ENCODE assay signal across 14 mouse cellular contexts in genomic region chr2:170009729-170010128, GRCm38 (mm10).
DNase-seq lines count a peak whose midpoint lies in the region; ATAC-seq and TF ChIP-seq lines count a peak whose summit lies in the region.
"Had no signal": no experiment of that assay in that cellular context is flagged by ENCODE, and none has a peak within 500 bp of the region (broad histone marks: within the 10 kb centered on the region; RNA-seq: fewer than 3 reads in every experiment).

No protein-coding gene starts in this region.

- WGBS in stomach, embryonic 15.5 days, result 66% methylated on average over 11 of the region's 11 CpGs
- 63% methylated on average over 11 of the region's 11 CpGs for WGBS in stomach, postnatal 0 days
- 8% methylated on average over 11 of the region's 11 CpGs for WGBS in forebrain, embryonic 16.5 days
- WGBS in midbrain, embryonic 11.5 days, result 35% methylated on average over 11 of the region's 11 CpGs

- H3K27me3 ChIP-seq in stomach, embryonic 15.5 days (replicated peaks), result no peaks in the 10 kb centered on the region
- H3K27me3 ChIP-seq in stomach, postnatal 0 days (ENCODE audit: control insufficient read depth, insufficient read depth, low read length), result no peaks in the 10 kb centered on the region
- H3K27me3 ChIP-seq in forebrain, embryonic 16.5 days (replicated peaks; ENCODE audit: control insufficient read depth, insufficient read depth, low read length), result no peaks in the 10 kb centered on the region
- no peaks in the 10 kb centered on the region for H3K27me3 ChIP-seq in midbrain, embryonic 11.5 days (ENCODE audit: control insufficient read depth, insufficient read depth, low read length)

- no peak overlapping the region for H3K4me3 ChIP-seq in stomach, embryonic 15.5 days (replicated peaks)
- H3K4me3 ChIP-seq in stomach, postnatal 0 days (ENCODE audit: low read depth, low read length), result no peak overlapping the region
- no peak overlapping the region for H3K4me3 ChIP-seq in forebrain, embryonic 16.5 days (replicated peaks; ENCODE audit: low read length)
- no peak overlapping the region for H3K4me3 ChIP-seq in midbrain, embryonic 11.5 days (ENCODE audit: low read depth, low read length)

- no peaks in the 10 kb centered on the region for H3K36me3 ChIP-seq in stomach, embryonic 15.5 days
- no peaks in the 10 kb centered on the region for H3K36me3 ChIP-seq in stomach, postnatal 0 days (ENCODE audit: control insufficient read depth, insufficient read depth, low read length)
- no peaks in the 10 kb centered on the region for H3K36me3 ChIP-seq in forebrain, embryonic 16.5 days (ENCODE audit: control insufficient read depth, insufficient read depth)
- no peaks in the 10 kb centered on the region for H3K36me3 ChIP-seq in midbrain, embryonic 11.5 days (ENCODE audit: control insufficient read depth, insufficient read depth, low read length)

- H3K9me3 ChIP-seq in stomach, embryonic 15.5 days, result no peaks in the 10 kb centered on the region
- H3K9me3 ChIP-seq in stomach, postnatal 0 days (ENCODE audit: control insufficient read depth, low read length), result no peaks in the 10 kb centered on the region
- no peaks in the 10 kb centered on the region; the same call in 1 of the 2 replicates for H3K9me3 ChIP-seq in forebrain, embryonic 16.5 days (ENCODE audit: control insufficient read depth, low read length)
- peaks cover 3% of the 10 kb centered on the region; the same call in 1 of the 2 replicates for H3K9me3 ChIP-seq in midbrain, embryonic 11.5 days (ENCODE audit: control insufficient read depth, low read length)

- no peak for ATAC-seq in stomach, embryonic 15.5 days (ENCODE audit: insufficient read depth, low FRiP score, low read depth)
- ATAC-seq in stomach, postnatal 0 days (ENCODE audit: low FRiP score, low TSS enrichment), result no peak
- peak; percentile 43; the same call in 1 of the 2 replicates for ATAC-seq in forebrain, embryonic 16.5 days
- ATAC-seq in midbrain, embryonic 11.5 days (ENCODE audit: low FRiP score), result peak; percentile 64
- ATAC-seq in megakaryocyte-erythroid progenitor cell, adult 5-6 weeks (replicated peaks; ENCODE audit: low FRiP score, low TSS enrichment, poor library complexity, severe bottlenecking), result no peak

- no peak overlapping the region for H3K9ac ChIP-seq in stomach, embryonic 15.5 days
- no peak overlapping the region for H3K9ac ChIP-seq in stomach, postnatal 0 days (ENCODE audit: low read length)
- no peak overlapping the region for H3K9ac ChIP-seq in forebrain, embryonic 16.5 days (replicated peaks; ENCODE audit: low read depth, low read length)
- no peak overlapping the region for H3K9ac ChIP-seq in midbrain, embryonic 11.5 days (ENCODE audit: low read length)

- H3K4me1 ChIP-seq in stomach, embryonic 15.5 days, result 0 out of 2 replicates have a peak, but pooled peaks cover 7% of the 10 kb centered on the region
- H3K4me1 ChIP-seq in stomach, postnatal 0 days (replicated peaks; ENCODE audit: control insufficient read depth, insufficient read depth), result no peaks in the 10 kb centered on the region
- H3K4me1 ChIP-seq in forebrain, embryonic 16.5 days (replicated peaks; ENCODE audit: control insufficient read depth, insufficient read depth, low read length), result peaks cover 16% of the 10 kb centered on the region
- peaks cover 14% of the 10 kb centered on the region; the same call in 1 of the 2 replicates for H3K4me1 ChIP-seq in midbrain, embryonic 11.5 days (ENCODE audit: control insufficient read depth, insufficient read depth, low read length)

- no peak overlapping the region for H3K27ac ChIP-seq in stomach, embryonic 15.5 days
- no peak overlapping the region for H3K27ac ChIP-seq in stomach, postnatal 0 days (replicated peaks)
- no peak overlapping the region for H3K27ac ChIP-seq in forebrain, embryonic 16.5 days (ENCODE audit: low read length)
- H3K27ac ChIP-seq in midbrain, embryonic 11.5 days (ENCODE audit: low read depth, low read length), result no peak overlapping the region

- no peak for DNase-seq in stomach, postnatal 0 days (ENCODE audit: low spot score)
- no peak for DNase-seq in midbrain, embryonic 11.5 days (ENCODE audit: low spot score, missing footprints)
- DNase-seq in layer of hippocampus, postnatal 25 days (ENCODE audit: extremely low spot score in 1 of 2, low spot score in 1 of 2), result no peak
- no peak for DNase-seq in urinary bladder, postnatal 10 days (ENCODE audit: low spot score)
- DNase-seq in testis, postnatal 10 days (ENCODE audit: low spot score), result no peak
- DNase-seq: adrenal gland, adult 2 months; heart, postnatal 14 days; kidney, adult 18-20 months; layer of hippocampus, postnatal 36 days; right cerebral cortex, postnatal 14 days; thymus, postnatal 25 days had no signal

- peak overlapping the region; percentile 27; the same call in 1 of the 2 replicates for H3K4me2 ChIP-seq in stomach, embryonic 15.5 days
- H3K4me2 ChIP-seq in stomach, postnatal 0 days (replicated peaks; ENCODE audit: low read depth), result no peak overlapping the region
- H3K4me2 ChIP-seq in forebrain, embryonic 16.5 days (ENCODE audit: low read length), result peak overlapping the region; percentile 33
- H3K4me2 ChIP-seq in midbrain, embryonic 11.5 days, result peak overlapping the region; percentile 1; the same call in 1 of the 2 replicates

- TF ChIP-seq EP300 in stomach, postnatal 0 days (optimal IDR thresholded peaks at IDR 0.05), result no peak

- TF ChIP-seq CTCF in stomach, postnatal 0 days (IDR thresholded peaks at IDR 0.05; ENCODE audit: low read depth), result no peak

Comparison
In these comparisons a context has a peak if more than half of its experiments do, and no peak if none do; other contexts are left out.
1. ATAC-seq: peak in forebrain, embryonic 16.5 days (single experiment) and midbrain, embryonic 11.5 days (single experiment); none in stomach, embryonic 15.5 days (single experiment), stomach, postnatal 0 days (single experiment) and megakaryocyte-erythroid progenitor cell, adult 5-6 weeks (single experiment).